Mouse (Mus musculus): ENCODE results near the gene Zfp78. TPM values are rescaled to one million over a fixed set of nuclear protein-coding genes. Genes with fewer than 3 reads are reported as not detected.
A peak's percentile ranks its signal among the peaks of the same experiment; 100 is the strongest.

Gene Zfp78
- total RNA-seq, 2 experiments from 2014 or later, result 2.9 to 3.1 TPM

GRCm38 (mm10) chr7:6383044-6383455 is 20.0 kb downstream of the Zfp78 start, which contains the start of gene Zfp28:
Gene Zfp28, plus strand, starts transcription at chr7:6383295.
- peak; percentile 91 to 92 for DNase-seq (ENCODE audit: low spot score in 2 of 2)
- intact Hi-C loops (cut with DNase I), result no loop called here

GRCm38 (mm10) chr7:6384011-6384410 is 20.9 kb downstream of the Zfp78 start:
- no peak for DNase-seq (ENCODE audit: low spot score in 2 of 2)
- intact Hi-C loops (cut with DNase I), result no loop called here

GRCm38 (mm10) chr7:6386995-6387394 is 23.9 kb downstream of the Zfp78 start:
- intact Hi-C loops (cut with DNase I), result no loop called here
- DNase-seq (ENCODE audit: low spot score in 2 of 2), result peak; percentile 17 to 78

- intact Hi-C loops (cut with DNase I), result no loop called here
- no peak for DNase-seq (ENCODE audit: low spot score in 2 of 2)
These were observed 25.9 kb downstream of the Zfp78 start for GRCm38 (mm10) chr7:6388971-6389370.

- intact Hi-C loops (cut with DNase I), result no loop called here
- no peak for DNase-seq (ENCODE audit: low spot score in 2 of 2)
These were observed 26.4 kb downstream of the Zfp78 start for GRCm38 (mm10) chr7:6389449-6389848.

GRCm38 (mm10) chr7:6397996-6398975 is 35.2 kb downstream of the Zfp78 start, which contains the start of gene Smim17:
Gene Smim17, plus strand, starts transcription at chr7:6398715.
- peak; percentile 75 to 82 for DNase-seq (ENCODE audit: low spot score in 2 of 2)
- intact Hi-C loops (cut with DNase I), result no loop called here

- peak; percentile 83 to 84 for DNase-seq (ENCODE audit: low spot score in 2 of 2)
- intact Hi-C loops (cut with DNase I), result no loop called here
These were observed 47.0 kb downstream of the Zfp78 start, which contains the start of gene Gm20715 for GRCm38 (mm10) chr7:6410043-6410442. Gene Gm20715, plus strand, starts transcription at chr7:6410277.

- intact Hi-C loops (cut with DNase I), result loop anchor here (5.0 kb wide), 1 partner anchor 53 kb away; the partner anchor contains the start of gene Zfp78
- peak; percentile 43 to 52 for DNase-seq (ENCODE audit: low spot score in 2 of 2)
These were observed 51.8 kb downstream of the Zfp78 start for GRCm38 (mm10) chr7:6414626-6415441.

GRCm38 (mm10) chr7:6415442-6415787 is 52.3 kb downstream of the Zfp78 start:
- no peak for DNase-seq (ENCODE audit: low spot score in 2 of 2)
- intact Hi-C loops (cut with DNase I), result loop anchor here (5.0 kb wide), 1 partner anchor 53 kb away; the partner anchor contains the start of gene Zfp78

- peak; percentile 50 to 52 for DNase-seq (ENCODE audit: low spot score in 2 of 2)
- intact Hi-C loops (cut with DNase I), result loop anchor here (5.0 kb wide), 1 partner anchor 58 kb away; the partner anchor contains the start of gene Zfp78
These were observed 56.8 kb downstream of the Zfp78 start for GRCm38 (mm10) chr7:6419894-6420293.

- intact Hi-C loops (cut with DNase I), result no loop called here
These were observed 66.3 kb downstream of the Zfp78 start for GRCm38 (mm10) chr7:6429381-6429780.

GRCm38 (mm10) chr7:6430342-6430741 is 67.3 kb downstream of the Zfp78 start:
- no peak for DNase-seq (ENCODE audit: low spot score in 2 of 2)
- intact Hi-C loops (cut with DNase I), result loop anchor here (5.0 to 10.0 kb wide), 4 partner anchors 68 to 864 kb away; partner anchors contain the start of genes Zfp78 and Zim1

More at GRCm38 (mm10) chr7:6429381-6429780, 66.3 kb downstream of the Zfp78 start:
- no peak for DNase-seq (ENCODE audit: low spot score in 2 of 2)

Other genes starting within 250 kb of the Zfp78 start
- 10 to 100 TPM; 26.9 to 29.1 TPM for gene Zfp787, start 207.3 kb upstream of the Zfp78 start, total RNA-seq (2021)
- 10 to 100 TPM; 51.0 to 58.8 TPM for gene Zfp444, start 191.1 kb upstream of the Zfp78 start, total RNA-seq (2021)
- not detected for gene Galp, start 166.2 kb upstream of the Zfp78 start, total RNA-seq (2021)
- gene Zscan5b, start 141.0 kb upstream of the Zfp78 start, total RNA-seq (2021), result not detected
- not detected for gene Epp13, start 110.6 kb upstream of the Zfp78 start, total RNA-seq (2021)
- 10 to 100 TPM; 10.1 to 12.1 TPM for gene Zfp667, start 76.7 kb upstream of the Zfp78 start, total RNA-seq (2021)
- gene Zfp583, start 32.0 kb upstream of the Zfp78 start, total RNA-seq (2021), result 10 to 100 TPM; 11.8 to 13.7 TPM
- 1 to 10 TPM; 7.4 to 7.5 TPM for gene Gm3854, start 19.5 kb upstream of the Zfp78 start, total RNA-seq (2021)
- gene Zfp28, start 20.0 kb downstream of the Zfp78 start, total RNA-seq (2021), result 1 to 10 TPM; 5.0 to 8.9 TPM
- gene Smim17, start 35.4 kb downstream of the Zfp78 start, total RNA-seq (2021), result 10 to 100 TPM; 15.7 to 17.9 TPM
- under 1 TPM in 1 of 2 experiments, not detected in 1; 0.37 TPM for gene Gm20715, start 47.0 kb downstream of the Zfp78 start, total RNA-seq (2021)
- gene Olfr1344, start 75.4 kb downstream of the Zfp78 start, total RNA-seq (2021), result 1 to 10 TPM in 1 of 2 experiments, under 1 TPM in 1; 0.97 to 2.0 TPM
- gene Olfr1336, start 92.9 kb downstream of the Zfp78 start, total RNA-seq (2021), result not detected
- gene Olfr1346, start 103.8 kb downstream of the Zfp78 start, total RNA-seq (2021), result not detected
- not detected for gene Olfr5, start 123.7 kb downstream of the Zfp78 start, total RNA-seq (2021)
- gene Olfr1347, start 136.5 kb downstream of the Zfp78 start, total RNA-seq (2021), result not detected
- gene Olfr1348, start 145.5 kb downstream of the Zfp78 start, total RNA-seq (2021), result not detected
- gene Olfr1349, start 159.7 kb downstream of the Zfp78 start, total RNA-seq (2021), result not detected
- not detected for gene Olfr1350, start 201.6 kb downstream of the Zfp78 start, total RNA-seq (2021)